ENCODE assay signal across 8 mouse cellular contexts in genomic region chr9:44881941-44882435, GRCm38 (mm10). TPM values are rescaled to one million over a fixed set of nuclear protein-coding genes. Genes with fewer than 3 reads are reported as not detected.
DNase-seq lines count a peak whose midpoint lies in the region; ATAC-seq and TF ChIP-seq lines count a peak whose summit lies in the region.

No protein-coding gene starts in this region.

- TF ChIP-seq POLR2A in cerebellum, adult 2 months (IDR thresholded peaks at IDR 0.05; ENCODE audit: borderline replicate concordance, insufficient read depth, low read length), result 0 out of 2 replicates have a peak, but pooled peaks have one; percentile 26

- DNase-seq in MEL-GATA-1-ER (ENCODE audit: extremely low read depth, low read depth), result peak; percentile 66
- peak; percentile 84 for DNase-seq in cerebellum, adult 2 months
- peak; percentile 91 for DNase-seq in forebrain, postnatal 0 days
- peak; percentile 71 for DNase-seq in heart, postnatal 4 days
- peak; percentile 72 for DNase-seq in layer of hippocampus, adult 8-10 months (ENCODE audit: low spot score in 2 of 2)
- DNase-seq in lung, embryonic 14.5 days, result peak; percentile 90
- peak; percentile 40 for DNase-seq in ovary, postnatal 10 days (ENCODE audit: low spot score)
- DNase-seq in thymus, postnatal 0 days (ENCODE audit: low spot score), result peak; percentile 73

- H3K4me1 ChIP-seq in cerebellum, adult 2 months (ENCODE audit: control insufficient read depth, insufficient read depth, low read length), result peaks cover 7% of the 10 kb centered on the region; the same call in 1 of the 2 replicates
- peaks cover 10% of the 10 kb centered on the region; the same call in 1 of the 2 replicates for H3K4me1 ChIP-seq in forebrain, postnatal 0 days (ENCODE audit: insufficient read depth)
- H3K4me1 ChIP-seq in lung, embryonic 14.5 days (ENCODE audit: insufficient read depth), result peaks cover 8% of the 10 kb centered on the region

- no peaks in the 10 kb centered on the region for H3K27me3 ChIP-seq in cerebellum, adult 2 months (ENCODE audit: control insufficient read depth, insufficient read depth, low read length)
- H3K27me3 ChIP-seq in forebrain, postnatal 0 days (ENCODE audit: insufficient read depth, low read length), result no peaks in the 10 kb centered on the region
- no peaks in the 10 kb centered on the region for H3K27me3 ChIP-seq in lung, embryonic 14.5 days (ENCODE audit: insufficient read depth, low read length)

- H3K27ac ChIP-seq in cerebellum, adult 2 months (ENCODE audit: insufficient read depth, low read length), result peak overlapping the region; percentile 97
- peak overlapping the region; percentile 99 for H3K27ac ChIP-seq in forebrain, postnatal 0 days (ENCODE audit: low read depth, low read length)
- H3K27ac ChIP-seq in lung, embryonic 14.5 days (ENCODE audit: low read depth), result peak overlapping the region; percentile 98

- peak; percentile 64 for ATAC-seq in forebrain, postnatal 0 days
- peak; percentile 86 for ATAC-seq in lung, embryonic 14.5 days (ENCODE audit: insufficient read depth)

- H3K4me3 ChIP-seq in cerebellum, adult 2 months (replicated peaks; ENCODE audit: insufficient read depth, low read depth, low read length), result peak overlapping the region; percentile 97
- H3K4me3 ChIP-seq in forebrain, postnatal 0 days (ENCODE audit: low read depth, low read length), result peak overlapping the region; percentile 100
- H3K4me3 ChIP-seq in lung, embryonic 14.5 days (ENCODE audit: low read depth, low read length), result peak overlapping the region; percentile 98

- H3K4me2 ChIP-seq in forebrain, postnatal 0 days (ENCODE audit: low read depth), result peak overlapping the region; percentile 95
- peak overlapping the region; percentile 100 for H3K4me2 ChIP-seq in lung, embryonic 14.5 days

- no peak for TF ChIP-seq CTCF in cerebellum, adult 2 months (IDR thresholded peaks at IDR 0.05; ENCODE audit: borderline replicate concordance, insufficient read depth, low read depth, low read length)
- no peak for TF ChIP-seq CTCF in forebrain, postnatal 0 days (IDR thresholded peaks at IDR 0.05; ENCODE audit: low read depth)
- TF ChIP-seq CTCF in lung, embryonic 14.5 days (IDR thresholded peaks at IDR 0.05; ENCODE audit: low read depth), result no peak

- H3K36me3 ChIP-seq in forebrain, postnatal 0 days (ENCODE audit: insufficient read depth), result no peaks in the 10 kb centered on the region; the same call in 1 of the 2 replicates
- no peaks in the 10 kb centered on the region for H3K36me3 ChIP-seq in lung, embryonic 14.5 days (ENCODE audit: insufficient read depth)

- under 1% methylated on average over 29 of the region's 29 CpGs for WGBS in cerebellum, adult 2 months
- 4% methylated on average over 29 of the region's 29 CpGs for WGBS in forebrain, postnatal 0 days
- WGBS in lung, embryonic 14.5 days, result under 1% methylated on average over 29 of the region's 29 CpGs

- peak overlapping the region; percentile 95 for H3K9ac ChIP-seq in forebrain, postnatal 0 days
- peak overlapping the region; percentile 73 for H3K9ac ChIP-seq in lung, embryonic 14.5 days

- H3K9me3 ChIP-seq in forebrain, postnatal 0 days (ENCODE audit: low read length), result no peaks in the 10 kb centered on the region
- H3K9me3 ChIP-seq in lung, embryonic 14.5 days (ENCODE audit: low read depth, low read length), result no peaks in the 10 kb centered on the region

RNA-seq across cellular contexts. Expression of gene Kmt2a, which starts 0.9 kb away (rescaled TPM):
- polyA plus RNA-seq in cerebellum, adult 2 months (2012; rRNA removed), result 31.3 and 39.0 TPM in 2 replicates
- total RNA-seq in forebrain, postnatal 0 days (2014; rRNA removed), result 14.5 and 18.5 TPM in 2 replicates
- polyA plus RNA-seq in forebrain, postnatal 0 days (2015; fragmentation: Nextera tagmentation; extraction: Ambion mirVana), result 6.7 and 13.7 TPM in 2 replicates
- 10 to 100 TPM; 22.9 to 23.5 TPM for total RNA-seq in heart, postnatal 4 days (2021)
- 100 to 1,000 TPM in 1 of 4 experiments, 10 to 100 TPM in 3; 63.4 to 103 (median 80.1) TPM for total RNA-seq in layer of hippocampus, adult 8-10 months (2022)
- polyA plus RNA-seq in lung, embryonic 14.5 days (2014; fragmentation: Nextera tagmentation; extraction: Ambion mirVana), result 14.4 and 14.7 TPM in 2 replicates
- polyA plus RNA-seq in thymus, postnatal 0 days (2015; fragmentation: Nextera tagmentation; extraction: Ambion mirVana), result 13.1 and 20.1 TPM in 2 replicates

RNA-seq across cellular contexts. Expression of gene Atp5l, which starts 38.6 kb away (rescaled TPM):
- polyA plus RNA-seq in cerebellum, adult 2 months (2012; rRNA removed), result 989 and 996 TPM in 2 replicates
- 216 and 362 TPM in 2 replicates for total RNA-seq in forebrain, postnatal 0 days (2014; rRNA removed)
- polyA plus RNA-seq in forebrain, postnatal 0 days (2015; fragmentation: Nextera tagmentation; extraction: Ambion mirVana), result 859 and 1,152 TPM in 2 replicates
- total RNA-seq in heart, postnatal 4 days (2021), result 1,000 to 10,000 TPM; 1,050 to 1,223 TPM
- total RNA-seq in layer of hippocampus, adult 8-10 months (2022), result 100 to 1,000 TPM; 246 to 356 (median 299) TPM
- polyA plus RNA-seq in lung, embryonic 14.5 days (2014; fragmentation: Nextera tagmentation; extraction: Ambion mirVana), result 618 and 665 TPM in 2 replicates
- polyA plus RNA-seq in thymus, postnatal 0 days (2015; fragmentation: Nextera tagmentation; extraction: Ambion mirVana), result 971 and 1,014 TPM in 2 replicates

Comparison
In these comparisons a context has a peak if more than half of its experiments do, and no peak if none do; other contexts are left out.
1. Peak in every context shown above with its lines: DNase-seq, ATAC-seq, H3K4me3 ChIP-seq and H3K27ac ChIP-seq.
2. DNase-seq: peak in every context shown above with its lines; median percentile 91 in forebrain, postnatal 0 days; 90 in lung, embryonic 14.5 days; 84 in cerebellum, adult 2 months; 73 in thymus, postnatal 0 days; 72 in layer of hippocampus, adult 8-10 months; 71 in heart, postnatal 4 days; 66 in MEL-GATA-1-ER; 40 in ovary, postnatal 10 days.